Mouse (Mus musculus) ES-Bruce4 (cell line): ENCODE results near the gene Zbtb16. TPM values are rescaled to one million over a fixed set of nuclear protein-coding genes. Genes with fewer than 3 reads are reported as not detected.
A peak's percentile ranks its signal among the peaks of the same experiment; 100 is the strongest.

Experiments
- H3K27ac ChIP-seq: 2 replicates; pipeline ENCODE4 v1.5.1; 2012; ENCODE audit warnings: low read length, inconsistent platforms; ENCODE audit not compliant: insufficient read depth
- H3K27me3 ChIP-seq: 2 replicates; pipeline ENCODE4 v1.6.1; 2012; ENCODE audit warnings: mild to moderate bottlenecking, low read length, inconsistent platforms; ENCODE audit not compliant: control insufficient read depth, poor library complexity, insufficient read depth, severe bottlenecking
- H3K36me3 ChIP-seq: 2 replicates; pipeline ENCODE4 v1.6.1; 2012; ENCODE audit warnings: inconsistent platforms, mild to moderate bottlenecking, low read length, moderate library complexity; ENCODE audit not compliant: control insufficient read depth, poor library complexity, insufficient read depth, severe bottlenecking
- H3K4me1 ChIP-seq: one replicate; pipeline ENCODE4 v1.8.1; 2011; ENCODE audit warnings: low read length; ENCODE audit not compliant: control insufficient read depth, insufficient read depth
- H3K4me3 ChIP-seq: 2 replicates; pipeline ENCODE4 v1.5.1; 2011; ENCODE audit warnings: low read depth, mild to moderate bottlenecking, low read length
- H3K9ac ChIP-seq: 2 replicates; pipeline ENCODE4 v1.6.1; 2012; ENCODE audit warnings: low read depth, mild to moderate bottlenecking, inconsistent platforms; ENCODE audit not compliant: poor library complexity, severe bottlenecking
- H3K9me3 ChIP-seq: replicated peaks from 2 replicates; pipeline ENCODE4 v1.6.1; 2012; ENCODE audit warnings: mild to moderate bottlenecking, low read length, inconsistent platforms; ENCODE audit not compliant: control insufficient read depth, poor library complexity, insufficient read depth, severe bottlenecking
- CTCF ChIP-seq: IDR thresholded peaks from one replicate; pipeline ENCODE4 v1.8.1; 2011; ENCODE audit warnings: low read depth, low read length
- EP300 ChIP-seq: IDR thresholded peaks from 2 replicates; pipeline ENCODE4 v1.6.1; 2011; ENCODE audit warnings: low read depth, low read length; ENCODE audit not compliant: insufficient read depth
- POLR2A ChIP-seq: IDR thresholded peaks from one replicate; pipeline ENCODE4 v1.8.1; 2011; ENCODE audit warnings: low read length; ENCODE audit not compliant: insufficient read depth
- polyA plus RNA-seq: library from polyadenylated mRNA; stranded (reverse); fragments of >200 nt; gene quantifications from 2 replicates; pipeline ENCODE4 v1.2.4, GENCODE M21; 2011; ENCODE audit warnings: low read depth; ENCODE audit not compliant: missing spikeins, insufficient read depth, insufficient read length

Gene Zbtb16
- polyA plus RNA-seq, 1 experiment = 0.49 TPM

- no peaks in the 10 kb centered on the region for H3K27me3 ChIP-seq
- TF ChIP-seq POLR2A (no peak), CTCF (no peak), EP300 (no peak)
- no peak overlapping the region for H3K4me3 ChIP-seq
- no peaks in the 10 kb centered on the region for H3K36me3 ChIP-seq
- H3K4me1 ChIP-seq = no peaks in the 10 kb centered on the region
- no peaks in the 10 kb centered on the region for H3K9me3 ChIP-seq
- no peak overlapping the region for H3K9ac ChIP-seq
- H3K27ac ChIP-seq = no peak overlapping the region
These were observed 225.0 kb downstream of the Zbtb16 start for GRCm38 (mm10) chr9:48611032-48611431.

GRCm38 (mm10) chr9:48609734-48610133 is 226.3 kb downstream of the Zbtb16 start:
- no peak overlapping the region for H3K9ac ChIP-seq
- H3K27me3 ChIP-seq = no peaks in the 10 kb centered on the region
- H3K36me3 ChIP-seq = no peaks in the 10 kb centered on the region
- H3K4me1 ChIP-seq = no peaks in the 10 kb centered on the region
- no peak overlapping the region for H3K27ac ChIP-seq
- H3K4me3 ChIP-seq = no peak overlapping the region
- no peak for TF ChIP-seq POLR2A
- no peak for TF ChIP-seq EP300
- TF ChIP-seq CTCF = no peak
- H3K9me3 ChIP-seq = no peaks in the 10 kb centered on the region

GRCm38 (mm10) chr9:48607417-48607816 is 228.6 kb downstream of the Zbtb16 start:
- Histone ChIP-seq H3K9me3 (no peaks in the 10 kb centered on the region), H3K9ac (no peak overlapping the region), H3K27ac (no peak overlapping the region), H3K27me3 (no peaks in the 10 kb centered on the region), H3K4me3 (no peak overlapping the region), H3K36me3 (no peaks in the 10 kb centered on the region), H3K4me1 (no peaks in the 10 kb centered on the region)
- TF ChIP-seq CTCF (no peak), EP300 (no peak), POLR2A (no peak)

GRCm38 (mm10) chr9:48606171-48606570 is 229.9 kb downstream of the Zbtb16 start:
- Histone ChIP-seq H3K4me1 (no peaks in the 10 kb centered on the region), H3K9me3 (no peaks in the 10 kb centered on the region), H3K27me3 (no peaks in the 10 kb centered on the region), H3K4me3 (no peak overlapping the region), H3K9ac (no peak overlapping the region), H3K36me3 (no peaks in the 10 kb centered on the region), H3K27ac (no peak overlapping the region)
- TF ChIP-seq POLR2A (no peak), EP300 (no peak), CTCF (no peak)

GRCm38 (mm10) chr9:48605697-48606096 is 230.3 kb downstream of the Zbtb16 start:
- no peaks in the 10 kb centered on the region for H3K9me3 ChIP-seq
- no peak overlapping the region for H3K9ac ChIP-seq
- H3K4me3 ChIP-seq = no peak overlapping the region
- H3K27me3 ChIP-seq = no peaks in the 10 kb centered on the region
- TF ChIP-seq EP300 = no peak
- TF ChIP-seq CTCF = peak; percentile 32
- H3K4me1 ChIP-seq = no peaks in the 10 kb centered on the region
- no peak overlapping the region for H3K27ac ChIP-seq
- no peaks in the 10 kb centered on the region for H3K36me3 ChIP-seq

- no peak for TF ChIP-seq CTCF
- TF ChIP-seq EP300 = no peak
- TF ChIP-seq POLR2A = no peak
- H3K9me3 ChIP-seq = no peaks in the 10 kb centered on the region
- H3K27me3 ChIP-seq = no peaks in the 10 kb centered on the region
- no peaks in the 10 kb centered on the region for H3K4me1 ChIP-seq
- no peak within 1 kb of the TSS for H3K9ac ChIP-seq
- H3K36me3 ChIP-seq = no peaks in the 10 kb centered on the region
- H3K4me3 ChIP-seq = no peak within 1 kb of the TSS
- no peak within 1 kb of the TSS for H3K27ac ChIP-seq
These were observed 231.0 kb downstream of the Zbtb16 start, which contains the start of gene Nnmt for GRCm38 (mm10) chr9:48604939-48605598. Gene Nnmt (minus strand): TSS chr9:48605153.

Other genes with a start within 250 kb of the Zbtb16 start
- gene Nnmt, start 231.1 kb downstream of the Zbtb16 start, polyA plus RNA-seq = not detected in 2 replicates
- not detected in 2 replicates for gene Htr3a, start 74.9 kb upstream of the Zbtb16 start, polyA plus RNA-seq
- gene Htr3b, start 128.8 kb upstream of the Zbtb16 start, polyA plus RNA-seq = not detected in 2 replicates
- gene Usp28, start 149.2 kb upstream of the Zbtb16 start, polyA plus RNA-seq = 134 and 157 TPM in 2 replicates
- 25.5 and 29.2 TPM in 2 replicates for gene Zw10, start 219.4 kb upstream of the Zbtb16 start, polyA plus RNA-seq
- 0.85 and 1.6 TPM in 2 replicates for gene Tmprss5, start 245.0 kb upstream of the Zbtb16 start, polyA plus RNA-seq